Mouse (Mus musculus): ENCODE data around the gene Gpr171.

Gpr171 gene

GRCm38 (mm10) chr3:59054834-59055535 is 46.6 kb downstream of the Gpr171 start:
- no peak for DNase-seq (ENCODE audit: low spot score in 2 of 2)

All from left cerebral cortex, adult 9 months (tissue).